20 mouse cellular contexts compared by ENCODE assay signal in genomic region chr2:167533880-167534279, GRCm38 (mm10). TPM values are rescaled to one million over a fixed set of nuclear protein-coding genes. Genes with fewer than 3 reads are reported as not detected.
"Had no signal": no experiment of that assay in that cellular context is flagged by ENCODE, and none has a peak within 500 bp of the region (broad histone marks: within the 10 kb centered on the region; RNA-seq: fewer than 3 reads in every experiment).

No protein-coding gene starts in this region.

- DNase-seq: kidney, adult 8-10 months; kidney, postnatal 10 days; kidney, postnatal 36 days; layer of hippocampus, postnatal 36 days; left cerebral cortex, postnatal 4 days; liver, postnatal 0 days; lung, embryonic 14.5 days; right cerebral cortex, adult 18-20 months; right cerebral cortex, postnatal 14 days; right cerebral cortex, postnatal 4 days; thymus, postnatal 36 days had no signal

- H3K27ac ChIP-seq: kidney, embryonic 15.5 days; limb, embryonic 12.5 days; limb, embryonic 15.5 days; liver, embryonic 14.5 days; macrophage; midbrain, embryonic 12.5 days; midbrain, embryonic 15.5 days; stomach, postnatal 0 days had no signal

- H3K36me3 ChIP-seq: kidney, embryonic 15.5 days; limb, embryonic 12.5 days; midbrain, embryonic 12.5 days; midbrain, embryonic 15.5 days had no signal

- H3K4me3 ChIP-seq: kidney, embryonic 15.5 days; limb, embryonic 12.5 days; limb, embryonic 15.5 days; midbrain, embryonic 12.5 days; midbrain, embryonic 15.5 days had no signal

- ATAC-seq: liver, postnatal 0 days; lung, postnatal 0 days; midbrain, embryonic 15.5 days had no signal

RNA-seq across cellular contexts. Expression of gene Snai1, which starts 4.1 kb away (rescaled TPM):
- polyA plus RNA-seq: macrophage had no signal
